Mouse (Mus musculus) hindbrain, postnatal 0 days (tissue): ENCODE results near the gene Tgfa. TPM values are rescaled to one million over a fixed set of nuclear protein-coding genes. Genes with fewer than 3 reads are reported as not detected.

ENCODE experiments used
- ATAC-seq: fragments of 200-750 bp; cut with Nextera tagmentation; 2 replicates; pipeline ENCODE4 v1.8.0; 2017; ENCODE audit warnings: mild to moderate bottlenecking, moderate TSS enrichment, moderate library complexity
- DNase-seq: peaks from one replicate; pipeline ENCODE4 v3.0.0-alpha.2; 2015; ENCODE audit warnings: low spot score
- H3K27ac ChIP-seq: fragments of 300-500 bp; sonication (generic); 2 replicates; pipeline ENCODE4 v1.5.1; 2014; ENCODE audit warnings: mild to moderate bottlenecking
- H3K27me3 ChIP-seq: fragments of 300-500 bp; sonication (generic); 2 replicates; pipeline ENCODE4 v1.6.1; 2014; ENCODE audit warnings: low read length, mixed read lengths; ENCODE audit not compliant: insufficient read depth
- H3K36me3 ChIP-seq: fragments of 300-500 bp; sonication (generic); 2 replicates; pipeline ENCODE4 v1.6.1; 2014; ENCODE audit warnings: low read length, mixed read lengths; ENCODE audit not compliant: insufficient read depth
- H3K4me1 ChIP-seq: fragments of 300-500 bp; sonication (generic); 2 replicates; pipeline ENCODE4 v1.6.1; 2014; ENCODE audit warnings: antibody characterized with exemption, low read length, mixed read lengths; ENCODE audit not compliant: insufficient read depth
- H3K4me2 ChIP-seq: fragments of 300-500 bp; sonication (generic); 2 replicates; pipeline ENCODE4 v1.6.1; 2014; ENCODE audit warnings: low read depth, mild to moderate bottlenecking, low read length, moderate library complexity, mixed read lengths
- H3K4me3 ChIP-seq: fragments of 300-500 bp; sonication (generic); 2 replicates; pipeline ENCODE4 v1.5.1; 2014; ENCODE audit warnings: low read length
- H3K9ac ChIP-seq: fragments of 300-500 bp; sonication (generic); replicated peaks from 2 replicates; pipeline ENCODE4 v1.6.1; 2014; ENCODE audit warnings: mild to moderate bottlenecking, low read length, moderate library complexity, mixed read lengths
- H3K9me3 ChIP-seq: fragments of 300-500 bp; sonication (generic); 2 replicates; pipeline ENCODE4 v1.6.1; 2016; ENCODE audit warnings: low read length, mixed read lengths
- CTCF ChIP-seq: IDR thresholded peaks from 2 replicates; pipeline ENCODE4 v1.5.1; 2016; ENCODE audit warnings: antibody characterized with exemption, control low read depth, low read depth
- WGBS: fragments of 180-500 bp; shearing (Covaris S2); extraction: QIAGEN DNeasy Blood & Tissue Kit; methylation state at CpG from one replicate; pipeline ENCODE4 v1.1.7; 2014; 5-methylcytosine and 5-hydroxymethylcytosine counted together
- polyA plus RNA-seq: library from polyadenylated mRNA; unstranded; fragments of >200 nt; fragmentation: Nextera tagmentation; extraction: Ambion mirVana; gene quantifications from 2 replicates; pipeline ENCODE4 v1.2.1, GENCODE M21; 2015
- total RNA-seq: library from RNA; depleted of rRNA; stranded (reverse); fragments of >200 nt; gene quantifications from 2 replicates; pipeline ENCODE4 v1.2.3, GENCODE M21; 2014

Tgfa gene
- total and polyA plus RNA-seq, 2 experiments from 2014 or later: 14.2 to 40.5 TPM

DNA sequence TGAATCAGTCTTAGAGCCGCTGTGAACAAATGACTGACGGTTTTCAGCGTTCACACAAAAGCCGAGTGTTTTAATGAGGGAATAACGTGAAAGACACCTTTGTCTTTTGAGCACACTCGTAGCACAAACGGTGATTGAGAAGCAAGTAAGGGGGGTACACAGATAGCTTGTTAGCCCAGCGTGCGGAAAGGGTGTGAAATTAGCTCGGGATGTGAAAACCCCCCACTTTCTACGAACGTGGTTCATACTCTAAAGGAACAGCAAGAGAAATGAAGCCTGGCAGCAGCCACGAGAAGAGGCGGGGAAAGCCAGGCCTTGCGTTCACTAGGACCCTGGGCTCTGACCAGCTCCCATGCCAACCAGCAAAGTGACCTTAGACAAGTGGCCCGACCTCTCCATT lies 54.0 kb downstream of the Tgfa start:
- no peaks in the 10 kb centered on the region for H3K27me3 ChIP-seq
- H3K9ac ChIP-seq: no peak overlapping the region
- no peak for TF ChIP-seq CTCF
- no peak overlapping the region for H3K4me3 ChIP-seq
- H3K4me2 ChIP-seq: 0 out of 2 replicates have a peak overlapping the region, but pooled peaks have one; percentile 18
- no peaks in the 10 kb centered on the region for H3K36me3 ChIP-seq
- H3K4me1 ChIP-seq: 0 out of 2 replicates have a peak, but pooled peaks cover 11% of the 10 kb centered on the region
- no peaks in the 10 kb centered on the region for H3K9me3 ChIP-seq
- no peak overlapping the region for H3K27ac ChIP-seq
- ATAC-seq: peak; percentile 47; the same call in 1 of the 2 replicates
- peak; percentile 44 for DNase-seq
- 20% methylated on average over 16 of the region's 16 CpGs for WGBS

DNA sequence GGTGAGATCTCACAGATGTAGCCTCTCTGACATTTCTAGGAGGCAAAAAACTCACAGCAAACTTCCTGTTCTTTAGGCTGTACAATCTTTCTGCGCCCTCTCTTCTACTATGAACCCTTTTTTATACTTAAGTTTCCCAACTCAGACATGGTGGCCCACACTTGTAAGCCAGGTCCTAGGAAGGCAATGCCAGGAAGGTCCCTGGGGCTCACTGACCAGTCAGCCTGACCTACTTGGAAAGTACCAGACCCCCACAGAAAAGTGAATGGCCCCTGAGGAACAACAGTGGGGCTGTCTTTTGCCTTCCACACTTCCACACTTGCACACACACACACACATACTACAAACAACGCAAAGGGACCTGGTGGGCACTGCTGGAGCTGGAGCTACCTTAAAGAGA lies 55.2 kb downstream of the Tgfa start:
- Histone ChIP-seq H3K36me3 (no peaks in the 10 kb centered on the region), H3K4me3 (no peak overlapping the region), H3K27me3 (no peaks in the 10 kb centered on the region), H3K9me3 (no peaks in the 10 kb centered on the region), H3K4me1 (0 out of 2 replicates have a peak, but pooled peaks cover 11% of the 10 kb centered on the region), H3K9ac (no peak overlapping the region), H3K27ac (no peak overlapping the region), H3K4me2 (no peak overlapping the region)
- 97% methylated on average over 2 of the region's 2 CpGs for WGBS
- TF ChIP-seq CTCF: no peak
- ATAC-seq (no peak), DNase-seq (no peak)

DNA sequence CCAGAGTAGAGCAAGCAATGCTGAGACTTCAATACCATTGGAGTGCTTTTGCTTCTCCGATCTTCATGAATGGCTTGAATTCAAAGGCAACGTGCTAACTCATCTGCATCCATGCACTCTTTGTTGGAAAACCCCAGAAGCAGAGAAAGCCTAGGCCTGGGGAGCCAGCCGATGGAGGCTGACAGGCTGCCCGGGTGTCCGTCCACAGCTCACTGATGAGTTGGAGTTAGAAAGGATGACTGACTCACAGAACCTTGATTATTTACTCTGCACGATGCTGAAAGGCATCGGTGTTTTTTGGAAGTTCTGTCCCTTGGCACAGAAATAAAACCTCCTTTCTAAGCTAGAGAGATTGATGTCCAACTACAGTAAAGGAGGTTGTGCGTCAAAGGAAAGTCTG lies 55.8 kb downstream of the Tgfa start:
- DNase-seq (no peak), ATAC-seq (no peak)
- 51% methylated on average over 8 of the region's 8 CpGs for WGBS
- no peaks in the 10 kb centered on the region for H3K27me3 ChIP-seq
- 0 out of 2 replicates have a peak, but pooled peaks cover 11% of the 10 kb centered on the region for H3K4me1 ChIP-seq
- no peak overlapping the region for H3K9ac ChIP-seq
- no peaks in the 10 kb centered on the region for H3K36me3 ChIP-seq
- no peak for TF ChIP-seq CTCF
- H3K4me2 ChIP-seq: no peak overlapping the region
- no peaks in the 10 kb centered on the region for H3K9me3 ChIP-seq
- H3K27ac ChIP-seq: no peak overlapping the region
- no peak overlapping the region for H3K4me3 ChIP-seq

DNA sequence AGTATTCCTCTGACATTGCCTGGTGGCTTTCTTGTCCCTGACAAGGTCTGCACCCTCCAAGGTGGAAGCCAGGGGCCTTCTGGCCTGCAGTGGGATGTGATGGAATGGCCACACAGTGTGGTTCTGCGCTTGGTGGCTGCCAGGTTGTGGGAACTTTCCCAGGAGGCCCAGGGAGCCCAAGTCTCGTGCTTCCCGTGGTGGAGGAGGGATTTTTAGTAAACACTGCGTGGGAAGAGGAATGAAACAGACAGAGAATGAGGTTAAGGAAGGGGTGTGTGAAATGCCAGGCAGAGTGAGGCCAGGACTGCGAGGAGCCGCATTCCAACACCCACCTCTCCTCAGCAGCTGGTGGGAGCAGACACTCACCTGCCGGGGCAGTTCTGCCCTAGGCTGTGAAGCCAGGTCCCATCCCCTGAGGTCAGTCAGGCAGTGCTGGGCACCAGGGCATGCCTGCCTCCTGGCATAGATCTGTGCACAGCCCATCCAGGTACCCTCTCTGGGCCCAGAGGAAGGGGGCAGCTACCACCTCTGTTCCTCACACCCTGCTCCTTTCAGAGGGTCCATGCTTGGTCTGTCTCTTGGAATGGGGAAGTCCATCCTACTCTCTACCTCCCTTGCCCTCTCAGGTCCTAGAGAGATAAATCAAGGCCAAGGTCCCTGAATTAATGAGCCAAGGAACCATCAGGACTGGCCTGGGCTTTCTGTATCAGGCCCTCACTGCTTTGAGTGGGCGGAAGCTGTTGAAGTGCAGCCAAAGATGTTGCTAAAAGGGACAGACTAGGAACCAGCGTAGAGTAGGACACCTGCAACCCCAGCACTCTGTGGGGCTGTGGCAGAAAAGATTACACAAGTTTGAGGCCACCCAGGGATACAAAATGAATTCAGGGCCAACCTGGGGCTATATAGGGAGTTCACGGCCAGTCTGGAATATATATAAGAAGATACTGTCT lies 57.4 kb downstream of the Tgfa start:
- no peak overlapping the region for H3K4me2 ChIP-seq
- H3K4me1 ChIP-seq: 0 out of 2 replicates have a peak, but pooled peaks cover 11% of the 10 kb centered on the region
- H3K36me3 ChIP-seq: no peaks in the 10 kb centered on the region
- 0 out of 2 replicates have a peak, but pooled peaks have one; percentile 29 for ATAC-seq
- TF ChIP-seq CTCF: no peak
- H3K9ac ChIP-seq: no peak overlapping the region
- H3K27ac ChIP-seq: no peak overlapping the region
- 71% methylated on average over 10 of the region's 10 CpGs for WGBS
- no peaks in the 10 kb centered on the region for H3K27me3 ChIP-seq
- no peaks in the 10 kb centered on the region for H3K9me3 ChIP-seq
- H3K4me3 ChIP-seq: no peak overlapping the region
- no peak for DNase-seq

DNA sequence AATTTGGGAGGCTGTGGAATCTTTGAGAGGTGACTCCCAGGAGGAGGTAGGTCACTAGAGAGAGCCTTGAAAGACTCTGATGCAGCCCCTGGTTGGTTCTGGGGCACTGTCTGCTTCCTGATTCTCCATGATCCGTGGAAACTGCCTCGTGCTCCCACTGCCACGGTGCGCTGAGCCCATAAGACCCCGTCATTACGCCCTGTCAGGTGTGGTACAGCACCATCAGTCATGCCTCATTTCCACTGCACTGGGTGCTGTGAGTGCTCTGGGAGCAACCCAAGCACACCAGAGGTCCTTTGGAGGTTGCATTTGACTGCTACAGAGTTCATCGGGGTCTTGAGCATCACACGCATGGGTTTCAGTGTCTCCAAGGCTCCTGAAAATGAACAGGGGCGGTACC lies 60.9 kb downstream of the Tgfa start:
- Histone ChIP-seq H3K4me3 (no peak overlapping the region), H3K36me3 (no peaks in the 10 kb centered on the region)
- 81% methylated on average over 9 of the region's 9 CpGs for WGBS

DNA sequence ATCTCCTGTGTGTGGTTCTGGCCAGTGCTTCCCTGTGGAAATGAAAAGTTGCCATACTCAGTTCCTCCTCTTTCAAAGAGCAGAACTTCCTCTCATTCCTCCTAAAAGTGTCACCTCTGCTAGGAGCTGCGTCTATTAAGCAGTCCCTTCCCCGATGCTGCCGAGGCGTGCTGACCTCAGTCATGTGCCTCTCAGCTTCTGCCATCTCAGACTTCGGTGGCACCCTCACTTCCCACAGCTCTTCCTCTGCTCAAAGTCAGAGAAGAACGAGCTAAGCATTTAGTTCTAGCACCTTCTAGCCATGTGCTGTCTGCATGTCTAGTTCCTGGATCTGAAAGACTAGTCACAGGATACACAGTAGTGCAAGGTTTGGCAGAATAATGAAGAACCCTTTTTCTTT lies 64.2 kb downstream of the Tgfa start:
- Histone ChIP-seq H3K4me1 (no peaks in the 10 kb centered on the region), H3K4me2 (no peak overlapping the region), H3K27me3 (no peaks in the 10 kb centered on the region), H3K4me3 (no peak overlapping the region), H3K27ac (no peak overlapping the region), H3K9me3 (no peaks in the 10 kb centered on the region), H3K36me3 (no peaks in the 10 kb centered on the region), H3K9ac (no peak overlapping the region)
- 92% methylated on average over 6 of the region's 6 CpGs for WGBS
- TF ChIP-seq CTCF: no peak
- ATAC-seq (no peak), DNase-seq (no peak)

More for the DNA sequence above, 60.9 kb downstream of the Tgfa start:
- Histone ChIP-seq H3K4me1 (0 out of 2 replicates have a peak, but pooled peaks cover 6% of the 10 kb centered on the region), H3K9me3 (no peaks in the 10 kb centered on the region), H3K27me3 (no peaks in the 10 kb centered on the region), H3K9ac (no peak overlapping the region), H3K27ac (no peak overlapping the region), H3K4me2 (no peak overlapping the region)
- DNase-seq (no peak), ATAC-seq (no peak)
- TF ChIP-seq CTCF: no peak
